Mouse (Mus musculus): Measurements from ENCODE around the gene Itga9. TPM values are rescaled to one million over a fixed set of nuclear protein-coding genes. Genes with fewer than 3 reads are reported as not detected.
"Not testable (repeated sequence)": the region's sequence is repeated elsewhere in the genome, so short reads cannot be mapped to it uniquely, and the experiment has no call there.

The Itga9 gene
- total and polyA plus RNA-seq, 2 experiments = 9.1 to 15.8 TPM

GRCm38 (mm10) chr9:118592585-118593249 is 13.8 kb upstream of the Itga9 start:
- TF ChIP-seq CTCF (IDR thresholded peaks at IDR 0.05; ENCODE audit: low read depth, low read length) (no peak), POLR2A (IDR thresholded peaks at IDR 0.05; ENCODE audit: extremely low read depth, insufficient read depth, low read length) (no peak)
- DNase-seq (ENCODE audit: extremely low read depth, low read depth, low spot score) = no peak
- H3K9ac ChIP-seq (ENCODE audit: low read depth, low read length) = no peak overlapping the region
- H3K27ac ChIP-seq (replicated peaks; ENCODE audit: insufficient read depth, low read depth, low read length) = no peak overlapping the region
- no peaks in the 10 kb centered on the region for H3K36me3 ChIP-seq (ENCODE audit: control insufficient read depth, insufficient read depth, low read length)
- peaks cover 5% of the 10 kb centered on the region; the same call in 1 of the 2 replicates for H3K4me1 ChIP-seq (ENCODE audit: control insufficient read depth, insufficient read depth, low read length)
- no peaks in the 10 kb centered on the region for H3K27me3 ChIP-seq (ENCODE audit: control insufficient read depth, insufficient read depth, low read length)
- WGBS = 66% methylated on average over 13 of the region's 13 CpGs
- no peak overlapping the region for H3K4me3 ChIP-seq (ENCODE audit: insufficient read depth, low read depth, low read length)
- H3K79me2 ChIP-seq (ENCODE audit: control insufficient read depth, insufficient read depth, low read length) = no peaks in the 10 kb centered on the region

- no peak for DNase-seq (ENCODE audit: extremely low read depth, low read depth, low spot score)
- H3K36me3 ChIP-seq (ENCODE audit: control insufficient read depth, insufficient read depth, low read length) = no peaks in the 10 kb centered on the region
- H3K4me3 ChIP-seq (ENCODE audit: insufficient read depth, low read depth, low read length) = no peak overlapping the region
- TF ChIP-seq CTCF (IDR thresholded peaks at IDR 0.05; ENCODE audit: low read depth, low read length) (no peak), POLR2A (IDR thresholded peaks at IDR 0.05; ENCODE audit: extremely low read depth, insufficient read depth, low read length) (no peak)
- peaks cover 5% of the 10 kb centered on the region; the same call in 1 of the 2 replicates for H3K4me1 ChIP-seq (ENCODE audit: control insufficient read depth, insufficient read depth, low read length)
- no peaks in the 10 kb centered on the region for H3K27me3 ChIP-seq (ENCODE audit: control insufficient read depth, insufficient read depth, low read length)
- H3K79me2 ChIP-seq (ENCODE audit: control insufficient read depth, insufficient read depth, low read length) = no peaks in the 10 kb centered on the region
- no peak overlapping the region for H3K9ac ChIP-seq (ENCODE audit: low read depth, low read length)
- no peak overlapping the region for H3K27ac ChIP-seq (replicated peaks; ENCODE audit: insufficient read depth, low read depth, low read length)
- 95% methylated on average over 8 of the region's 8 CpGs for WGBS
Observed at GRCm38 (mm10) chr9:118593443-118593842, 13.0 kb upstream of the Itga9 start.

GRCm38 (mm10) chr9:118596767-118597166 is 9.7 kb upstream of the Itga9 start:
- no peaks in the 10 kb centered on the region for H3K36me3 ChIP-seq (ENCODE audit: control insufficient read depth, insufficient read depth, low read length)
- H3K27me3 ChIP-seq (ENCODE audit: control insufficient read depth, insufficient read depth, low read length) = no peaks in the 10 kb centered on the region
- WGBS = 67% methylated on average over 7 of the region's 7 CpGs
- no peaks in the 10 kb centered on the region for H3K79me2 ChIP-seq (ENCODE audit: control insufficient read depth, insufficient read depth, low read length)
- TF ChIP-seq CTCF (IDR thresholded peaks at IDR 0.05; ENCODE audit: low read depth, low read length) (no peak), POLR2A (IDR thresholded peaks at IDR 0.05; ENCODE audit: extremely low read depth, insufficient read depth, low read length) (no peak)
- no peak overlapping the region for H3K9ac ChIP-seq (ENCODE audit: low read depth, low read length)
- DNase-seq (ENCODE audit: extremely low read depth, low read depth, low spot score) = no peak
- H3K4me3 ChIP-seq (ENCODE audit: insufficient read depth, low read depth, low read length) = no peak overlapping the region
- no peak overlapping the region for H3K27ac ChIP-seq (replicated peaks; ENCODE audit: insufficient read depth, low read depth, low read length)
- H3K4me1 ChIP-seq (ENCODE audit: control insufficient read depth, insufficient read depth, low read length) = no peaks in the 10 kb centered on the region

GRCm38 (mm10) chr9:118600393-118600792 is 6.1 kb upstream of the Itga9 start:
- not testable (repeated sequence) for H3K27ac ChIP-seq (replicated peaks; ENCODE audit: insufficient read depth, low read depth, low read length); H3K4me1 ChIP-seq (ENCODE audit: control insufficient read depth, insufficient read depth, low read length); H3K27me3 ChIP-seq (ENCODE audit: control insufficient read depth, insufficient read depth, low read length); H3K4me3 ChIP-seq (ENCODE audit: insufficient read depth, low read depth, low read length); DNase-seq (ENCODE audit: extremely low read depth, low read depth, low spot score); H3K36me3 ChIP-seq (ENCODE audit: control insufficient read depth, insufficient read depth, low read length); H3K9ac ChIP-seq (ENCODE audit: low read depth, low read length); H3K79me2 ChIP-seq (ENCODE audit: control insufficient read depth, insufficient read depth, low read length)
- 86% methylated on average over 3 of the region's 3 CpGs for WGBS

- Histone ChIP-seq H3K79me2 (ENCODE audit: control insufficient read depth, insufficient read depth, low read length) (no peaks in the 10 kb centered on the region), H3K4me3 (ENCODE audit: insufficient read depth, low read depth, low read length) (no peak overlapping the region), H3K9ac (ENCODE audit: low read depth, low read length) (no peak overlapping the region), H3K36me3 (ENCODE audit: control insufficient read depth, insufficient read depth, low read length) (no peaks in the 10 kb centered on the region), H3K27ac (replicated peaks; ENCODE audit: insufficient read depth, low read depth, low read length) (no peak overlapping the region), H3K27me3 (ENCODE audit: control insufficient read depth, insufficient read depth, low read length) (no peaks in the 10 kb centered on the region), H3K4me1 (ENCODE audit: control insufficient read depth, insufficient read depth, low read length) (no peaks in the 10 kb centered on the region)
- WGBS = 86% methylated on average over 5 of the region's 5 CpGs
- no peak for DNase-seq (ENCODE audit: extremely low read depth, low read depth, low spot score)
- TF ChIP-seq CTCF (IDR thresholded peaks at IDR 0.05; ENCODE audit: low read depth, low read length) (no peak), POLR2A (IDR thresholded peaks at IDR 0.05; ENCODE audit: extremely low read depth, insufficient read depth, low read length) (no peak)
Observed at GRCm38 (mm10) chr9:118602576-118602975, 3.9 kb upstream of the Itga9 start.

GRCm38 (mm10) chr9:118606817-118607371 is 404 bp downstream of the Itga9 start:
- peaks cover 2% of the 10 kb centered on the region; the same call in 1 of the 2 replicates for H3K4me1 ChIP-seq (ENCODE audit: control insufficient read depth, insufficient read depth, low read length)
- no peaks in the 10 kb centered on the region for H3K27me3 ChIP-seq (ENCODE audit: control insufficient read depth, insufficient read depth, low read length)
- H3K36me3 ChIP-seq (ENCODE audit: control insufficient read depth, insufficient read depth, low read length) = no peaks in the 10 kb centered on the region
- H3K4me3 ChIP-seq (ENCODE audit: insufficient read depth, low read depth, low read length) = peak overlapping the region; percentile 76
- peak overlapping the region; percentile 60 for H3K27ac ChIP-seq (replicated peaks; ENCODE audit: insufficient read depth, low read depth, low read length)
- no peaks in the 10 kb centered on the region; the same call in 1 of the 2 replicates for H3K79me2 ChIP-seq (ENCODE audit: control insufficient read depth, insufficient read depth, low read length)
- no peak for TF ChIP-seq POLR2A (IDR thresholded peaks at IDR 0.05; ENCODE audit: extremely low read depth, insufficient read depth, low read length)
- TF ChIP-seq CTCF (IDR thresholded peaks at IDR 0.05; ENCODE audit: low read depth, low read length) = no peak
- 1% methylated on average over 63 of the region's 68 CpGs for WGBS
- no peak for DNase-seq (ENCODE audit: extremely low read depth, low read depth, low spot score)
- peak overlapping the region; percentile 82 for H3K9ac ChIP-seq (ENCODE audit: low read depth, low read length)

Measured in liver, adult 2 months (tissue).